Mouse (Mus musculus) kidney, postnatal 4 days (tissue): ENCODE measurements around the gene C5ar1.
"Not testable (repeated sequence)": the region's sequence is repeated elsewhere in the genome, so short reads cannot be mapped to it uniquely, and the experiment has no call there.

Experiments used
- DNase-seq, 2 experiments: peaks; one replicate each; pipeline ENCODE4 v3.0.0; 2021; ENCODE audit warnings: mixed read lengths in 2 of 2

C5ar1 gene

GRCm38 (mm10) chr7:16259110-16259590 lies at the start of gene C5ar1:
TSS of gene C5ar1 (minus strand) at chr7:16259540.
- DNase-seq, result no peak

- DNase-seq, result peak in 1 of 2 experiments; percentile 25
Observed at GRCm38 (mm10) chr7:16308555-16309317, 49.4 kb upstream of the C5ar1 start.

- DNase-seq, result not testable (repeated sequence)
Observed at GRCm38 (mm10) chr7:16308093-16308492, 48.8 kb upstream of the C5ar1 start, which contains the start of gene Bbc3. TSS of gene Bbc3 (plus strand) at chr7:16308393.

- DNase-seq, result not testable (repeated sequence)
Observed at GRCm38 (mm10) chr7:16307141-16307540, 47.8 kb upstream of the C5ar1 start.

GRCm38 (mm10) chr7:16299419-16300035 lies 40.2 kb upstream of the C5ar1 start:
- peak; percentile 88 to 92 for DNase-seq

GRCm38 (mm10) chr7:16298927-16299326 lies 39.6 kb upstream of the C5ar1 start:
- no peak for DNase-seq

- DNase-seq, result no peak
Observed at GRCm38 (mm10) chr7:16297616-16298015, 38.3 kb upstream of the C5ar1 start.

- DNase-seq, result peak; percentile 93 to 95
Observed at GRCm38 (mm10) chr7:16296766-16297390, 37.5 kb upstream of the C5ar1 start.

GRCm38 (mm10) chr7:16296146-16296545 lies 36.8 kb upstream of the C5ar1 start:
- no peak for DNase-seq

- DNase-seq, result peak; percentile 75 to 85
Observed at GRCm38 (mm10) chr7:16295321-16295900, 36.1 kb upstream of the C5ar1 start.

- peak; percentile 96 to 97 for DNase-seq
Observed at GRCm38 (mm10) chr7:16294837-16295236, 35.5 kb upstream of the C5ar1 start.

GRCm38 (mm10) chr7:16294346-16294745 lies 35.0 kb upstream of the C5ar1 start:
- peak; percentile 65 to 77 for DNase-seq

- no peak for DNase-seq
Observed at GRCm38 (mm10) chr7:16287791-16288190, 28.5 kb upstream of the C5ar1 start.

GRCm38 (mm10) chr7:16287016-16287415 lies 27.7 kb upstream of the C5ar1 start:
- DNase-seq, result no peak

- peak; percentile 100 for DNase-seq
Observed at GRCm38 (mm10) chr7:16286026-16286961, 27.0 kb upstream of the C5ar1 start, which contains the start of gene Ccdc9. TSS of gene Ccdc9 (minus strand) at chr7:16286795.

- DNase-seq, result peak; percentile 88 to 91
Observed at GRCm38 (mm10) chr7:16285450-16286025, 26.2 kb upstream of the C5ar1 start.

GRCm38 (mm10) chr7:16284904-16285303 lies 25.6 kb upstream of the C5ar1 start:
- DNase-seq, result no peak

- DNase-seq, result no peak
Observed at GRCm38 (mm10) chr7:16284001-16284400, 24.7 kb upstream of the C5ar1 start.

- DNase-seq, result no peak
Observed at GRCm38 (mm10) chr7:16282334-16282733, 23.0 kb upstream of the C5ar1 start.

GRCm38 (mm10) chr7:16280721-16281120 lies 21.4 kb upstream of the C5ar1 start:
- DNase-seq, result no peak
